Mouse (Mus musculus) erythroblast, embryonic 14.5 days (primary cell): ENCODE measurements around the gene Map2k6.

Experiments
- GATA1 ChIP-seq: IDR thresholded peaks from 2 replicates; pipeline ENCODE4 v1.6.1; 2012; ENCODE audit warnings: low read length, inconsistent platforms, mixed read lengths
- TAL1 ChIP-seq: IDR thresholded peaks from 3 replicates; pipeline ENCODE4 v1.6.1; 2012; ENCODE audit warnings: low read length, inconsistent platforms, mixed read lengths

- TF ChIP-seq GATA1 (no peak), TAL1 (no peak)
Observed at GRCm38 (mm10) chr11:110487796-110488195, 88.9 kb downstream of the Map2k6 start.
